Mouse (Mus musculus): Measurements from ENCODE around the gene Tex14.

The Tex14 gene

DNA sequence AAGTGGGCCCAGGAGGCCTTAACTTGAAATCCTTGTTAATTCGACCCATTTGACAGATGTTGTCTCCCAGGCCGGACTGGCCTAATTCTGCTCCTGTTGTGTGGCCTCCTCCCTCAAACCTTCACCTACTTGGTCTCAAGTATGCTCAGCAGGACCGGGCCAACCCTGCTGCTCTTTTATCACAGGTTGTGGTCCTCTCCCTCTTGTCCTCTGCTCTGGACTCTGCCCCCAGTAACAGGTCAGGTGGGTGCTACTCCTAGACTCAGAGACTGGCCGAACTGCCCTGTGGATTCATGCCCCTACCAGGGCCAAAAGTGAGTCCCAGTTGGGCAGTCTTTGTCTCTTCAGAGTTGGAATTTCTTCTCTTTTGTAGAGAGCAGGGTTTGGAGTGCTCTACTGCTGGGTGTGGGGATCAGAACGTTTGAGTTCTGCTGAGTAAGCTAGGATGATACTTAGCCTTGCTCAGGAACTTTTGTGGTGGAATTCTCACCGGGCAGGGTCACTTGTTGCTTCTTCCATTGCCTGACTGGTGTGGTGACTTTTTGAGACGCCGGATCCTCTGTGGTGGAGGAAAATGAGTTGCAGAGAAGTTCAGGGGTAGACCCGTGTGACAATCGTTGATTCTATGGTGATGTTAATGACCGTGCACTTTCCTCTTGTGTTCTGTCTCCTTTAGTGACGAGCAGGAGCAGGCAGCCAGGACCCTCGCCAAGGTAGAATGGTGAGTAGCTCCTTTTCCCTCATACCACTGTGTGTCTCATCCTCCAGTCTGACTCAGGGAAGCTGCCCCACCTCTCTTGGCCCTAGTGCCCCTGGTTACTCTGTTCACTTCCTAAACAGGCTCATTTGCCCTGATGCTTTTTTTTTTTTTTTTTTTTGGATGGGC is 188.1 kb downstream of the Tex14 start:
- no peak for DNase-seq (ENCODE audit: low spot score)

DNA sequence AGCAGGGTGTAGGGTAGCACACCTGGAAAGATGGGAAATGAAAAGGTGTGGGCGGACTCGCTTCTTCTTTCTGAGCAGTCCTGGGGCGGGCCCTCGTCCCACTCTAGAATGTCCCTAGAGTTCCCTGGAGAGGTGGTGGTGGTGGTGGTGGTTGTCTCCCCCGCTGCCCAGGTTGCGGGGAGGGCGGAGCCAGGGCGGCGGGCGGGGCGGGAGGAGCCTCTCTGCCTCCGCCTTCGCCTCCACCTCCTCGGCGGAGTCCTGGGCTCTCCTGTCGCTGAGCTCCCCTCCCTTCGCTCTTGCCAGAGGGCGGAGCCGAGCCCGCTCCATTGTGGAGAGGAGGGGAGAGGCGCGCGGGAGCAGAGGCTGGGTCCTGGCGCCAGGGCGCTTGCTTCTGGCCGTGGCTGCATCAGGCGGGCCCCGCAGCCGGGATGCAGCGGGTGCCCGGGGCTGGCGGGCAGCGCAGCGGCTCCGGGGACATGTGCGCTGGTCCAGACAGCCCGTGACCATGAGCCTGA is 190.5 kb downstream of the Tex14 start:
- peak; percentile 68 for DNase-seq (ENCODE audit: low spot score)

- DNase-seq (ENCODE audit: low spot score): no peak
Measured at GRCm38 (mm10) chr11:87595976-87596375, 191.1 kb downstream of the Tex14 start.

- no peak for DNase-seq (ENCODE audit: low spot score)
Measured at GRCm38 (mm10) chr11:87596492-87596891, 191.6 kb downstream of the Tex14 start.

DNA sequence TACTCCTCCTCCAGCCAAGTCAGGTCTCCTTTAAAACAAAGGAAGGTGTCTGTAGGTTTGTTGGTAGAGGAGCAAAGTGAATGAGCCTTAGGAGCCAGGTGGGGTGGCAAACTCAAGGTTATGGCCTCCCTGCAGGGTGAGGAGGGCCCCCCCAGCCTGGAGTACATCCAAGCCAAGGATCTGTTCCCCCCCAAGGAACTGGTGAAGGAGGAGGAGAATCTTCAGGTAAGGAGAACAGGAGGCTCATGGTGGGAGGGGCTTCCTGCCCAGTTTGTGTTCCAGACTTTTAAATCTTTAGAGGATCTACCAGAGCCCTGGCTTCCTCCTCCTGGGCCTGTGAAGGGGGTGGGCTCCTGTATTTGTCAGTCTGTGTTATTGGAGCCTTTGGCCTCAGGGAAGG is 192.2 kb downstream of the Tex14 start:
- no peak for DNase-seq (ENCODE audit: low spot score)

DNA sequence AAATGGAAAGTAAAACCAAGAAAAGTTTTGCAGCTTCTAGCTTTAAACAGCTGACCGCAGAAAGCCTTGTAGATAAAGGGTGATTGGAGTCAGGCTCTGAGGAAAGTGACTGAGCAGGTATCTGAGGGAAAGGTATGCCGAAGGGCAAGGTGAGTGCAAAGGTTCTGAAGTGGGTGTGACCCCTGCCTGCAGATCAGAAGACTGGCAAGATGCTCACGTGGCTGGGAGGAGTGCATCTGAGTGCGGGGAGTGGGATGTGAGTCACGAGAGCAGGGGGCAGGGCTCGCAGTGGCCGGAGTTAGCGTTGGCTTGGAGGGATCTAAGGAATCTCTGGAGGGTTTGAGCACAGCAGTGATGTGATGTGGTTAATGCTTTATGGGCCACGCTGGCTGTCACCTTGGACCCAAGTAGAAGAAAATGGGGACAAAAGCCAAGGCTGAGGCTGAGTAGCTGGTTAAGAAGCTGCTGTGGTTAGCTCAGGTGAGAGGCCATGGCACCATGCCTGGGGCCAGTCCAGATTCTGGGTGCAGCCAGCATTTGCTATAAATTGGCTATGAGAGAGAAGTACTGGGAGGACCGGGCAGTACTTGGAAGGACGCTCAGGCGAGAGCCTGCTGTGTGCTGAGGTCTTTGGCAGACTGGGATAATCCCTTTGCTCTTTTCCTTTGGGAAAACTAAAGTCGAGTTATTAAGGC is 194.7 kb downstream of the Tex14 start:
- DNase-seq (ENCODE audit: low spot score): no peak

DNA sequence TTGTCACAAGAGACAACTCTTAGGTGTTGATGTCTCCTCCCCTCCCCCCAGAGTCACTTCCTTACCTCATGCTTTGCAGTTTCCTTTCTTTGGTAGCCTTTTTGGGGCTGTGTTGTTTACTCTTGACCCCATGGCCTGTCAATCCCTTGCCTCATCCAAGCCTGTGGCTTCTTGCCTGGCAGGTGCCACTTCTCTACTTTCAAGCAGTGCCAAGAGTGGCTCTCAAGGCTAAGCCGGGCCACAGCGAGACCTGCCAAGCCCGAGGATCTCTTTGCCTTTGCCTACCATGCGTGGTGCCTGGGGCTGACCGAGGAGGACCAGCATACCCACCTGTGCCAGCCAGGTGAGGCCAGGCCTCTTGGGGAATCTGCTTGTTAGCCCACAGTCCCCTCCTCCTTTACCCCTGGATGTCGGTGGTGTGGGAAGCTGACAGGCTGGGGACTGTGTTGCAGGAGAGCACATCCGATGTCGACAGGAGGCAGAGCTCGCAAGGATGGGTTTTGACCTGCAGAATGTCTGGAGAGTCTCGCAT is 195.5 kb downstream of the Tex14 start:
- DNase-seq (ENCODE audit: low spot score): no peak

- no peak for DNase-seq (ENCODE audit: low spot score)
Measured at GRCm38 (mm10) chr11:87602234-87602633, 197.4 kb downstream of the Tex14 start.

GRCm38 (mm10) chr11:87603571-87603970 is 198.7 kb downstream of the Tex14 start:
- no peak for DNase-seq (ENCODE audit: low spot score)

All from spleen, adult 12 weeks (tissue).